Mouse (Mus musculus) cerebellum, adult 9-11 months (tissue): ENCODE results near the gene Dclre1b.
A peak's percentile ranks its signal among the peaks of the same experiment; 100 is the strongest.
"Not testable (repeated sequence)": the region's sequence is repeated elsewhere in the genome, so short reads cannot be mapped to it uniquely, and the experiment has no call there.

Experiments used
- DNase-seq: peaks from one replicate; pipeline ENCODE4 v3.0.0; 2022

Gene Dclre1b

GRCm38 (mm10) chr3:103808891-103809798 lies at the start of gene Dclre1b, which contains the start of the genes Ap4b1 and Gm43064:
Gene Dclre1b, minus strand, starts transcription at chr3:103809444.
Gene Ap4b1, plus strand, starts transcription at chr3:103809520.
Gene Gm43064, plus strand, starts transcription at chr3:103809573.
- peak; percentile 88 for DNase-seq

GRCm38 (mm10) chr3:103857977-103858563 lies 48.8 kb upstream of the Dclre1b start:
- no peak for DNase-seq

DNA sequence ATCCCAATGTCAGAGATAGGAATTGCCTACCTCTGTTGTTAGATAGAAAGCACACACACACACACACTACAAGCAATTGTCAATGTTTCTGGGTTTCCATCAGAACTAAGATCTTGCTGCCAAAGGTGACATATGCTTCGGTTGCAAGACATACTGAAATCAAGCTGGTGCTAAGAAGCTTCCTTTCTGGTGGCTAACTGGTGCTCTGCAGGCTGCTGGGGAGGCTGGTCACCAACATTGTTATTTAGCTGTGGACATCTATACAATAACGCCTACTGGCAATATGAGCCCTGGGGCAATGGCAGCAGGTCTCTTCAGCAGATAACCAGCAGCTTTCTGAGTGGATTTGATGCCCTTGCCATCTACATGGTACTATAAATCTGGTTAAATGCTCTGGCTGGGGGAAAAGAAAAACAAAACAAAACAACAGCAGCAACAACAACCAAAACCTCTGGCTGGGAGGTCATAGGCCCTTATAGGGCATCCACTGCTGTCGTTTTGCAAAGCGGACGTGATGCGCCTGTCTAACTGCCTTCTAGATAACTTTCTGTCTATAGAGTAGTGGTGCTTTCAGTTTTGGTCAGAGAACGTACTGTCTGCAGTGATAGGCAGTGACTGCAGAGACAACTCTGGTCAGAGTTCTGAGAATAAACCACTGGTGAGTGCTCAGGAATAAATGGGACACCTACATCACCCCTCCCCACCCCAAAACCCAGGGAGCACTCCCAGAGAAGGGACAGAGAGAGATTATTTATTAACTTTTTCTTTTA lies 48.0 kb upstream of the Dclre1b start:
- DNase-seq = peak; percentile 65

GRCm38 (mm10) chr3:103853804-103854203 lies 44.6 kb upstream of the Dclre1b start:
- peak; percentile 63 for DNase-seq

- peak; percentile 87 for DNase-seq
Measured at GRCm38 (mm10) chr3:103852565-103853299, 43.5 kb upstream of the Dclre1b start.

DNA sequence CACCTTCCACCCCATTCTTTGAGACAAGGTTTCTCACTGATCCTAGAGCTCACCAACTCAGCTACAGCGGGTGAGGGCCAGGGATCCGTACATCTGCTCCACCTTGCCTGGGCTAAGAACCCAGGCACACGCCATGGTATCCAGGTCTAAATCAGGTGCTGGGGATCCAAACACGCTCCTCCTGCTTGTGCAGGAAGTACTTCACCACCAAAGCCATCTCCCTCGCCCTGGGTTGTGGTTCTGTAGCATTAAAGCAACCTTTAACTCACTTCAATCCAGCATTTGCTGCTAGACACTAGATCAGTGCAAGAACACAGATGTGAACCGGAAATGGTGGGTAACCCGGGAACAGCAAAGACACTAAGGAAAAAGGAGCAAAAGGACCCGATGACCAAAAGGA lies 42.6 kb upstream of the Dclre1b start:
- DNase-seq = peak; percentile 70

DNA sequence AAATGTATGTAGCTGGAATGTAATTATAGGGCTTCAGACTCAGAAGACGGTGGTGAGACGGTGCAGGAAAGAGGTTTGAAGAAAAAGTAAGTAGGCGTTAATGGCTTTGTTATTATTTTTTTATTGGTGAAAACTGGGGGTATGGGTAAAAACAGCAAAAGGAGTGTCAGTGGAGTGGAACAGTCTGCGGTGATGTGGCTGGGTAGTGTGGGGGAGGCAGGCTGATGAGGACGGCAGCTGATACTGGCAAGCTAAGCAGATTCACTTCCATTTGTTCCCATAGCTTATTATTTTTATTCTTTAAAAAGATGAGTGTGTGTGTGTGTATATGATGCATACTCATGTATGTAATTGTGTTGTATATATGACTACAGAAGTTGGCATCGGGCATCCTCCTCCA lies 42.2 kb upstream of the Dclre1b start:
- DNase-seq = peak; percentile 61

- peak; percentile 97 for DNase-seq
Measured at GRCm38 (mm10) chr3:103850644-103851363, 41.6 kb upstream of the Dclre1b start.

GRCm38 (mm10) chr3:103840946-103841345 lies 31.7 kb upstream of the Dclre1b start:
- not testable (repeated sequence) for DNase-seq

DNA sequence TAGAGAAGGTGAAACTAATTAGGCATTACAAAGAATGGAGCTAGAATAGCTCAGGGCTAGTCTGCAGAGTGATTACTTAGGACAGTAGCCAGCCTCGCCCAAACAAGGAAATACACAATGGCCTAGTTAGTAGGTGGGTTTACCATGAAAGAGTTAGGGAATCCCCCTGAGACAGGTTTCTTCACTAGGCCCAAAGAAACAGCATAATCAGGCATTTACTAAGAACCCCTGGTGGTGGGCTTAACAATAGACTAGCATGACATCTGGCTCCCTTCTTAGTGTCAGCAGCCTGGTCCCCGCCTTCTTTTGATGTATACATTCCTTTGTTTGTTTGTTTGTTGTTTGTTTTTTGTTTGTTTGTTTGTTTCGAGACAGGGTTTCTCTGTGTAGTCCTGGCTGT lies 31.0 kb upstream of the Dclre1b start:
- DNase-seq = not testable (repeated sequence)

DNA sequence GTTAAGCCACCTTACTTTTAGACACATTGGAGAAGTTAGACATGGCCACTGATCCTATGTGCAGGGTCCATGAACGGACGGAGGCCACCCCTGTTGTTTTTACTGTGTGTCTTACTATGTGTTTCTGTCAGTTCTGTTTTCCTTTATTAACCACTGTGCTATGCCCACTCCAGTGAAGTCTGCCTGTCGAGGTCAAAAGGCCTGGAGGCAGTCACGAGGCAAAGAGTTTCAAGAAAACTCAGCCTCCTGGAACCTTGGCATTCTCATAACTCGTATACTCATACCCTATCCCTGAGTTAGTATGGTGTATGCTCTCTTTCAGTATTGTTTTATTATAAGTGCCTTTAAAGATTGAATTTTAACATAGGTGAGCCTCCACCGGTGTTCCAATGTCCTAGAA lies 30.5 kb upstream of the Dclre1b start:
- DNase-seq = no peak

- DNase-seq = no peak
Measured at GRCm38 (mm10) chr3:103836453-103836852, 27.2 kb upstream of the Dclre1b start.

GRCm38 (mm10) chr3:103835951-103836310 lies 26.7 kb upstream of the Dclre1b start:
- peak; percentile 79 for DNase-seq

- DNase-seq = no peak
Measured at GRCm38 (mm10) chr3:103835272-103835950, 26.2 kb upstream of the Dclre1b start.

DNA sequence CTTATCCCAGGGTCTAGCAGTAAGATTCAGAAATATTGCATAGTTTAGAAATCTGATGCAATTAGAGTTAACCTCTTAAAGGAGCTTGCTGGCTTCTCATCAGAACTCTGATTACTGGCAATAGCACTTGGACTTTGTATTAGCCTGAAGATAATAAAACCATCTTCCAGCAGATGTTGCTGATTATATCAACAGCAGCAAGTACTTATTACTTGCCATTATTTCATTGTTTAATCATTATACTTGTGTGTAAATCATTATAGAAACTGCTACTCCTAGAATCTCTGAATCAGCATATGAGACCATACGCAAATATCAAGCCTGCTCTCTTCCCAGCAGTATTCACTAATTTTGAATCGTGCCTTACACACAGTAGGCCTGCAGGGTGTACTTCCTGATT lies 24.8 kb upstream of the Dclre1b start:
- DNase-seq = no peak

DNA sequence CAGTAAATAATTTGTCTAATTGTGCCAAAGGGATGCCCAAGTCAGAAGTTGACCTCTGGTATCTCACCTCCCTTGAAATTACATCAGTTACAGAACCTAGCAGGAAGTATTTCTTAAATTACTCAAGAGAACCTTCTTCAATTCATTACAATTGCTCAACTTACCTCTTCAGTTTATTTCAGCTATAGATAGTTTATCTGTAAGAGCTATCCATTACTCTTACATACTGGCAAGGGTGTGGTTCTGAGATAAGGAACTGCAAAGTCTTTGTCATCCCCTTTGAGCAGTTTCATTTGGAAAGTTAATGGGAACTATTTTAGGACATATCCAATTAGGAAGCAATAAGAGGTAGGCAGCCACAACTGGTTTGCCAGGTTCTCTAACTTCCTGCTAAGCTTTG lies 23.2 kb upstream of the Dclre1b start, which contains the start of gene Bcl2l15:
TSS of gene Bcl2l15 (plus strand) at position 176 of the 400 bp plus-strand sequence.
- no peak for DNase-seq

DNA sequence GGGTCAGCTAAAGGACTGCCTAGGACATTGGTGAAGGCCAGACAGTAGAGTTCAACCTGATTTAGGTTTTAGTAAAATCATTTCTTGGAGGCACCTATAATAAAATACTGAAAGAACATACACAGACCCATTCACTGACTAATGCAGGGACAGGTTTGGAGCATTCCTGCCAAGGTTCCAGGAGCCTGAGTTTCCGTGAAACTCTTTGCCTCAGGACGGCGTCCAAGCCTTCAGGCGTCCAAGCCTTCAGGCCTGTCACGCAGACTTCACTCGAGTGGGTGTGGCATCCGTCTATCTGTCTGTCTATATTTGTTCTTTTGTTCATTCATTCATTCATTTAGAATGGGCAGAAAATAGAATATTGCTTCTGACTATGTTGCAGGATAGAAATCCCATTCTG lies 21.9 kb upstream of the Dclre1b start:
- DNase-seq = peak; percentile 45

DNA sequence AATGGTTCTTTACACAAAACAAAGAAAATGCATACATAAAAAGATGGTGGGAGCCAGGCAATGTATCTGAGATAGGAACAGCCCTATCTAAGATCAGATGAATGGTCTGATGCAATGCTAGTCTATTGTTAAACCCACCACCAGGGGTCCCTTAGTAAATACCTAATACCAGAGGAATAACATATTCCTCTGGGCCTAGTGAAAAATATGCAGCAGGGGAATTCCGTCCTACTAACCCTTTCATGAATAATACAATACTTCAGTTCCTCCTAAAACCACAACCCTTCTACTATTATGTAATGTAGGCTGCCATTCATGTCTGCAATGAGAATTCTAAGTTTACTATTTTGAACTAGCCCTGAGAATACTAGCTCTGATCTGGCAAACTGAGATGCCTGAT lies 21.4 kb upstream of the Dclre1b start:
- DNase-seq = not testable (repeated sequence)

DNA sequence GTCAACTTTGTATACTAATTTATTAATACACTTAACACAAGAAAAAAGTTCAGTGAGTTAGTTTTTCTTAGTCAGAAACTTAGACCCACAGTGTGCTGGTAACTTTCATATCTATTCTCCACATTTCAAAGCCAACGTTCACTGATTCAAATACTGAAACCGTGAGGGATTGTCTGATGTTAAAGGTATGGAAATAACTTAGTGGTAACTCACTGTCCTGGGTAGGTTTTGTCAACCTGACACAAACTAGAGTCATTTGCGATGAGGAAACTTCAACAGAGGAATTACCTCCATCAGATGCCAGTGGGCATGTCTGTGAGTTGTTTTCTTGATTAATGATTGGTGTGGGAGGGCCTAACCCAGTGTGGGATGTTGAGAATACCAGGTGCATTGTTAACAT lies 19.8 kb upstream of the Dclre1b start:
- DNase-seq = no peak

- DNase-seq = no peak
Measured at GRCm38 (mm10) chr3:103827548-103827947, 18.3 kb upstream of the Dclre1b start.

GRCm38 (mm10) chr3:103810967-103811366 lies 1.7 kb upstream of the Dclre1b start:
- DNase-seq = no peak
